Mouse (Mus musculus): ENCODE data around the gene Reg4. TPM values are rescaled to one million over a fixed set of nuclear protein-coding genes. Genes with fewer than 3 reads are reported as not detected.
A peak's percentile ranks its signal among the peaks of the same experiment; 100 is the strongest.

Gene Reg4
- total RNA-seq, 2 experiments from 2014 or later: not detected

DNA sequence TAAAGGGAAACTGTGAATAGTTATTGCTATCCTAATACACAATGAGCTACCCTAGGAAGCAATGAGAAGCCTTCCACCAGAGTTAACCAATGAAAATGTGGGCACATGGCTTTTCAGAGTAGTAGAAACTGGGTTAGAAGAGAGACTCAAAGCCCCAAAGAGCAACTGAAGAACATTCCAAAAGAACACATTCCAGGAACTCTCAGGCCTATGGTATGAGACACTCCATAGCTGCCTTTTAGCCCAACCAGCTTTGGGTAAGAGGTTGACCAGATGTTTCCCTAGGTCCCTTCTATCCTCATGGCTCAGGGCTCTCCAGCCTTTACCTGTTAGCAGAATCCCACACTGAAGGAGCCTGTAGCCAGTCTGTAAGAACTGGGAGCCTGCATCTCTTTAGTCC is 11.5 kb downstream of the Reg4 start:
- DNase-seq: no peak
- intact Hi-C loops (cut with DNase I): no loop called here

DNA sequence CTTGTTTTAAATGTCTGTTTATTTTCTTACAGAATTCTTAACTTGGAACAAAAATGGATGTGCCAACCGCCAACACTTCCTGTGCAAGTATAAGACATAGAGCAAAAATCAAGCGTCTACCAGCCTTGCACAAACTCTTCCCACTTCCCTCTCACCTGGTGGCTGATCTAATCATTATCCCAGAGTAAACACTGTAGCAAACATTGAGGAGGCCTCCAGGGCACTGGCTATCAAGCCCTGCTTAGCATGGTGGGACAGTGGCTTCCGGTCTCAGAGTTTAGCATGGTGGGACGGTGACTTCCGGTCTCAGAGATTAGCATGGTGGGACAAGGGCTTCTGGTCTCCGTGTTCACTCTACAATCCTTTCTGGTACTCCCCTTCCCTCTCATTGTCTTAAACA is 14.3 kb downstream of the Reg4 start:
- DNase-seq: no peak
- intact Hi-C loops (cut with DNase I): no loop called here

DNA sequence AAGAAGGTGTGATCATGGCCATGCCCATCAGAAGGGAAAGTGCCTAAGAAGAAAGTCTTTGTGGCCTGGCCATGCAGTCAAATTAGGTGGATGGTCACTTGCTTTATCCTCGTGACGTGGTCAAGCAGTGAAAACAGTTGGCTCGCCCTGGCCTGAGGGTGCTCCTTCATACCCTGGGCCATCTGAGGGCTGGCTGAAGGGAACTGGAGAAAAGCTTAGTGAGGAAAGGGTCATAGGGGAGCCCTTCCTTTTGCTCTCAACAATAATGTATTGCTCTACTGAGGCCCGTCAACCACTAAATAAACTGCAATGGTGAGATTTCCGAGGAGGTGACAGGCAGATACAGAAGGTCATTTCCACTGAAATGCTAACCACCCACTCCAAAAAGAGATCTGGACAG is 15.3 kb downstream of the Reg4 start:
- intact Hi-C loops (cut with DNase I): no loop called here
- DNase-seq: no peak

DNA sequence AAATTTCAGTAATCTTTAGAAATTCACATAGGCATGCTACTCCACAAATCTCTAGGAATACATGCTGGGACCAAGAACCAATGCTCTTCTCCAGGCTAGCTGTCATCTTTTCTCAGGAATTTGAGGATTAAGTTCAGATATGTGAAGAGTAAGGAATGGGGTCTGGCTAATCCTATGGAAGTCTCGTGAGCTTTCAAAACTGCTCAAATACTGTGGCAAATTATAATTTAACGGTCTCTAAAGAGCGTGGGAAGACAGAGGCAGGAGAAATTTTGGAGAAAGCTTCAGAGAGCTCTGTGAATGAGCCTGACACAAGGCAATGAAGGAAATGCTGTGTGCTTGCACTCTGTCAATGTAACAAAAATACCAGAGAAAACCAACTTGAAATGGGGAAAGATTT is 16.2 kb downstream of the Reg4 start:
- DNase-seq: no peak
- intact Hi-C loops (cut with DNase I): no loop called here

DNA sequence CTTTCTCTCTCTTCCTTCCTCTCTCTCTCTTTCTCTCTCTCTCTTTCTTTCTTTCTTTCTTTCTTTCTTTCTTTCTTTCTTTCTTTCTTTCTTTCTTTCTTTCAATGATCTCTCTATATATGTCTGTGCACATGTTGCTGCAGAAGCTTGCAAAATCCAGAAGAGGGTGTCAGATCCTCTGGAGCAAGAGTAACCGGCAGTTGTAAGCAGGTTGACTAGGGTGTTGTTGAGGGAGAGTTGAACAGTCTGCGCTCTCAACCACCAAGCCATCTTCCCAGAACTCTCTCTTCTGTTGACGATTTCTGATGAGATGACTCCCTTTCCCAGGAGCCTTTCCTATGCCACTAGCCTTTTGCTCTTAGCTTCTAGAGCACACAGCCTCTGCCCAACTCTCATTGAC is 20.1 kb downstream of the Reg4 start:
- no peak for DNase-seq
- intact Hi-C loops (cut with DNase I): loop anchor here (5.0 kb wide), 1 partner anchor 40 kb away; the partner anchor contains the start of gene Hmgcs2

DNA sequence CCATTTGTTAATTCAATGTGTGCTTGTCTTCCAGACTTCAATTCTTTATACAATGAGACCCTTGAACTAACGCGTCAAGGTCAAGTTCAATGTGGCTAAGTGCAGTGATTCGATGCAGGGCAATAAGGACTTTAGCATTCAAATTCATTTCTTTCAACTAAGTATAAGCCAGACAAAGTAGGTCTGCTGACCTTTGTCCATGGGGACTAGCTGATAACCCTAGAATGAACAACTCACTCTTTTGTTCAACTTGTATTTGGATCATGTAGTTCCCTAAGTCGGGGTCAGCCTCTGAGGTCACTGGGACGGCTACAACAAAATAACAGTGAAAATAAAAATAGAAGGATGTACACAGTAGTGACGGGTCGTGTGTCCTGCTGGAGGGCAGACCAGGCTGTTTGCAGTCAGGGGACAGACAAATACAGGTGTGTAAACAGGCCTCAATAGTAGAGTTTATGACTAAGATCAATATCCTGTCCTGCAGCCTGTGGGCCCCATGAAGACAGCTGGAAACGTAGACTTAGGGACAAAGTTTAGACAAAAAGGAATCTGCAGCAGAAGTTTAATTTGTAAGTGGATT is 20.6 kb downstream of the Reg4 start:
- DNase-seq: no peak
- intact Hi-C loops (cut with DNase I): loop anchor here (5.0 kb wide), 1 partner anchor 40 kb away; the partner anchor contains the start of gene Hmgcs2

DNA sequence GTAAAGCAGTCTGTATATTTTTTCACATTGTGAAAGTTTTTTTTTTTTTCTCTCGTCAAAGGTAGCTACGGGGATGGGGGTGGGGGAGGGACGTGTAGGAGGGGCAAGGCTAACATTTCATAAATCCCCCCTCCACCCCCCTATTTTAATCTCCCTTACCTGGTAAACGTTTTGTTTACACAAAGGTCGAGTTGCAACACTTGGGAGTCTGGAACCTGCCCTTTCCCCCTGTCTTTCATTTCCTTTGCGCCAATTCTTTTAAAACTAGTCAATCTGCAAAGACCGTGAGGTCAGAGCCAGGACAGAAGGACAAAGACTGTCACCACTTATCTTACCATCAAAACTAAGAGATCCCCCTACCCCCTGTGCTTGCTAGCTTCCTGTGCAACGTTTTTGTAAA is 23.9 kb downstream of the Reg4 start:
- no peak for DNase-seq
- intact Hi-C loops (cut with DNase I): no loop called here

DNA sequence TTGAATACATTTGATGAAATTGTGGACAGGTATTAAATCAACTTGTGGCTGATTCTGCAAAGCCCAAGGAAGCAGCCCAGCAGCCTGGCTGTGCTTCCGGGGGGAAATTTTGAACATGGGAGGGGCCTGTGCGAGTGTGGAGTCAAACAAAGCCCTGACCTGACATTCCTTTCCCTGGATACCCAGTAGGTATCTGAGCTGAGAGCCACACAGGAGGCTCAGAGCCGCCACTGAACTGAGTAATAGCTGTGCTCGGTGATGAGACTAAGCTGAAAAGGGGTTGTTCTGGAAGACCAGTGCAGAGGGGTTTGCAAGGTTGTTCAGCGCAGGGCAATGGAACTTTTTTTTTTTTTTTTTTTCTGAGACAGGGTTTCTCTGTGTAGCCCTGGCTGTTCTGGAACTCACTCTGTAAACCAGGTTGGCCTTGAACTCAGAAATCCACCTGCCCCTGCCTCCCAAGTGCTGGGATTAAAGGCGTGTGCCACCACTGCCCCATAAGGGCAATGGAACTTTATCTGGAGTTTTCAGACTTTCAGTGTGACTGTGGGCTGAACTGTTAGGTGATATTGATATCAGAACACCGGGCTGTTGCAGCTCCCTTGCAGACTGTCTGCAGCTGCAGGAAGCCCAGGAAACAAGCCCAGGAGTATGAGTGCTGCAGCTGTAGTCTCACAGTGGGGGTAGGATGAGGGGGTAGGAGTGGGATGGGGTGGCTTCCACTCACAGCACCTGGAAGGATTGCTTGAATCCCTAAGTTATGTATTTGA is 25.2 kb downstream of the Reg4 start:
- intact Hi-C loops (cut with DNase I): no loop called here
- DNase-seq: no peak

DNA sequence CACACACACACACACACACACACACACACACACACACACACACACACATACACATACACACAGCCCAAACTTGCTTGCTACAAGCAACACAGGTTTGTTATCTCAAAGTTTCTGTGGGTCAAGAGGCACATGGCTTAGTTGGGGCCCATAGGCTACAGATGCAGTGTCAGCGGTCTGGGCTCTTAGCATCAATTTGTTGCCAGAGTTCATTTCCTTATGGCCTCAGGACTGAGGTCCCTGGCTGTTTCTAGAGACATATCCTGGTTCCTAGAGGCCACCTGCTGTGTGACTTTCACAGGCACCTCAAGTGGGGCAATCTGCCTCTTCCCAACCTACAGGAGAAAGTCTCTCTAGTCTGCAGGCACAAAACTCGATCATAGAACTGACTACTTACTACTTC is 27.4 kb downstream of the Reg4 start:
- no peak for DNase-seq
- intact Hi-C loops (cut with DNase I): no loop called here

DNA sequence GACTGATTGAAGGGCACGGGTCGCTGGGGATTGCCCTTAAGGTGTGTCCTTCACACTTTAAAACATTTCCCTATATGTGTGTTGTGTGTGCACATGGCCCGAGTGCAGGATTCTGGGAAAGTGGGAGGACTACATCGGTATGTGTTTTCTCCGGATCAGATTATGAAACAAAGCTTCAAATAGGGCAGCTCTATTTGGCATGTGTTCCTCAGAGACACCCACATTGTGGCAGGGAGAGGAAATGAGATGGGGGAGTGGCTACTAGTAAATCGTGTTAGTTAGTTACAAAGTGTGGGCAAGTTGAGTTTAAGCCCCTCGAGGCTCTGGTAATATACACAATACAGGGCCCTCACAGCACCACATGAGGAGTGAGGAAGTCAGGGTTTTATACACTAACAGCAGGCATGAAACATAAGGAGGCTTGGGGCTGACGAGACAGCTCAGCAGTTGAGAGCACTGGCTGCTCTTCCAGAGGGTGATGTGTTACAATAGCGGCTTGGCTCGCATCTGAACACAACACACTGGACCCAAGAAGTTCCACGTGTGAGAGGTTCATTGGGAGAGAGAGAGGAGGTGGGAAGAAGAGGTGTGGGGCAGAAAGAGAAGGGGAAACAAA is 28.0 kb downstream of the Reg4 start:
- intact Hi-C loops (cut with DNase I): no loop called here
- DNase-seq: no peak

DNA sequence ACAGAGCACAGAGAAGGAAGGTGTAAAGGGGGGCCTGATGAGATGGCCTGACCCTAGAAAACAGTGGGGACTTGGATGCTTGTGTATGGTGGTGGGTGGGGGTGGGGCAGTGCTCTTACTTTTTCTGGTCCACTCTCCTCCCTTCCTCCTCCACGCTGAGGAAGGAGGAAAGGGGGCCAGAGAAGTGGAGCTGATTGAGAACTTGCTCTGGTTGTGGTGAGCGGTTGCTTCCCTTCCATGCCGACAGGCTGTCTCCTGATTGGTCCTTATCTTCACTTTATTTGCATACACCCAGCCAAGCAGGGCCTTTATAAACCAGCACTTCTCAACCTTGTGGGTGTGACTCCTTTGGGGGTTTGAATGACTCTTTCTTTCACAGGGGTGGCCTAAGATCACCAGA is 32.1 kb downstream of the Reg4 start:
- intact Hi-C loops (cut with DNase I): no loop called here
- DNase-seq: no peak

DNA sequence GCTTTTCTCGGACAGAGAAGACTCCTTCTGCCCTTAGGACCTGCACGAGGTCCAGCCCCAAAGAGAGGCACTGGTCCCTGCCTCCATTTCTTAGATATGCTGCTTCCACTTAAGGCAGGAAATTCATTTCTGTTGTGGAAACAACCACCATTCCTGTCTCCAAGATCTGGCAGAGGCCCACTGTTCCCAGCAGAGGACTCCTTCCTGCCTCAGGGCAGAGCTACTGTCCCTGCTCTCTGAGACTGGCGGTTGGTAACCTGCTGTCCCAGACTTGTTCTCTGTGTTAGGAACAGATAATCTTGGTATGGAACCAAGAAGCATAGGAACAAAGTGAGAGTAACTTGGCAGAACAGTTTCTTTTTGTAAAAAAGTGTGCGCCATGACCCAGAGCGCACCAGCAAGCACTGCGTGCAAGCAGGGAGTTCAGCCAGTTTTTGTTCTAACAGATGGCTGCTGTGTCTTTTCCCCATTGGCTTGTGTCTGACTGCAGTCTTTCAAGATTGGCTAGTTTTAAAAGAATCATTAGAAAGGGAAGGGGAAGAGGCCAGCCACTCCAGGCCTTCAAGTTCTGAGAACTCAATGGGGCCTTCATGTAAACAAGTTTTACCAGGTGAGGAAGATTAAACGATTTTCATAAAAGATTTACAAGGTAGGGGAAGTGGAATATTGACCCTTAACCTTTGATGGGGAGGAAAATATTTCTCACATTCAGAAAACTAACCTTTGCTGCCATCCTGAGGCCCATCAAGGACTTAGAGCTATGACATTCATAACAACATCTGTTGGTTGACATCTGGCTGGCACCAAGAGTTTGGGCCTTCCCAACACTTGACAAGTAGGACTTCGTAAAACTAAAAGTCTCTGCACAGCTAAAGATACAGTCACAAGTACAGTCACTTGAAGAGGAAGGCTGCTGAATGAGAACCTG is 33.0 kb downstream of the Reg4 start:
- peak in 1 of 2 experiments; percentile 20 for DNase-seq
- intact Hi-C loops (cut with DNase I): no loop called here

DNA sequence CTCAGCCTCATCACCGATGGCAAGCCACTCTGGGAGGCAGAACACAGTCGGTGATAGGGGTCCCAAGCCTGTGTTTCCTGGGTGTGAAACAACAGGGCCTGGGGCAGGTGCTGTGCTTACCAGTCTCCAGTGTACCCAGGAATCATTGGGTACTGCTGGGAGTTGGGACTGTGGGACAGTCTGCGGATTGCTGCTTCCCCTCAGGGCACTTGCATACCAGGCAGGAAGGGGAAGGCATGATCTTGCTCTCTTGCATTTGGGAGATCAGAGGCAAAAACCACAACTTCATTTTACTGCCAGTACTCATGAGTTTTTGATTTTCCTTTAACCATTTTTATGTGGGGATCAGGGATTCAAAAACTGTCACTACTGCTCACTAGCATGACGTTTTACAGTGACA is 36.8 kb downstream of the Reg4 start:
- no peak for DNase-seq
- intact Hi-C loops (cut with DNase I): no loop called here

DNA sequence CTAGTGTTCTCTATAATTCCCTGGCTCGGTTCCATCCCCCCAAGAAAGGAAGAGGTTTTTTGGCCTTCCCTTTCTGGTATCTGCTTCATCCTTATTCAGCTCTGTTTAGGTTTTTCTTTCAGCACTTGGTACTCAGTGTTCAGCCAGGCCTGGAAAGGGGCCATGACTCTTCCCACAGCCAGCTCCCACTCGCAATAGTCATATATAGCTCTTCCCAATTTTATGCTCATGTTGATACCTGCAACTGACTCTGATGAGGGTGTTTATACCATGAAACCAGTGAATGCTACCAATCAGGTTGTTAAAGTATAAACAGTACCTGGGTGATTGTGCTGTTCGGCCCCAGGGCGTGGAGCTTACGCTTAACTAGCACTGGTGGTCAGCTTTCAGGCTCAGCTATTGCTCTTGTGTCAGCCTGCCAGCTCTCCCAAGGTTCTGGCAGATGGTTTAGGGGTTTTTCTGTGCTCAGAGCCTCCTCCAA is 37.4 kb downstream of the Reg4 start:
- intact Hi-C loops (cut with DNase I): no loop called here
- DNase-seq: peak; percentile 21 to 28

DNA sequence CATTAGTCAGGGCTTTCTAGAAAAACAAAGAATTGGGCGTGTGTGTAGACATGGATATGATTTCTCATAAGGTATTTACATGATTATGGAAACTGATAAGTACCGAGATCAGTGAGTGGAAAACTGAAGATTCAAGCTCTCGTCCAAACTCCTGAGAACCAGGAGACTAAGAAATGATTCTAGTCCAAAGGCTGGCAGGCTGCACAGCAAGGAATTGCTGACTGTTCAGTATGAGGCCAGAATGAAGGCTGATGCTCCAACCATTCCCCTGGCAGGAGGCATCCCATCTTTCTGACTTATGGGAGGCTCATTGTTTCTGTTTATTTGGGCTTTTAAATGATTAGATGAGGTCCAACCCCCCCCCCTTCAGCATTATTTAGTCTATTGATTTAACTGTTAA is 38.6 kb downstream of the Reg4 start:
- DNase-seq: no peak
- intact Hi-C loops (cut with DNase I): no loop called here

DNA sequence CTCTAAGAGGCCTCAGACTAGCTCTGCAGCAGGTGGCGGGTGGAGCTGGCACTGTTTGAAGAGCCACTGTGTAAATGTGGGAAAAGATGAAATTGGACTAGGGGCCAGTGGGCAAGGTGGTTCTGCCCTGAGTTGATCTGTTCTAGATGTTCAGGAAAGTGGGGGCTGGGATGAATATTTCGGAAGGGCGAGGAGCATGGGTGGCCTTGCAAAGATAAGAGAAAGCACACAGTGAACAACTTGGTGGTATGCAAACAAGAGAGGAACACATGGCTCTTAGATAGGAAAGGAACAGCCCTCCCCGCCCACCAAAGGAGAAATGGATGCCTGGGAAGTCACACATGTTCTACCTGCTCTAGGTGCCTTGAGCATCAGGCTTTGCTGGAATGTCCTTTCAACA is 39.5 kb downstream of the Reg4 start:
- intact Hi-C loops (cut with DNase I): no loop called here
- no peak for DNase-seq

DNA sequence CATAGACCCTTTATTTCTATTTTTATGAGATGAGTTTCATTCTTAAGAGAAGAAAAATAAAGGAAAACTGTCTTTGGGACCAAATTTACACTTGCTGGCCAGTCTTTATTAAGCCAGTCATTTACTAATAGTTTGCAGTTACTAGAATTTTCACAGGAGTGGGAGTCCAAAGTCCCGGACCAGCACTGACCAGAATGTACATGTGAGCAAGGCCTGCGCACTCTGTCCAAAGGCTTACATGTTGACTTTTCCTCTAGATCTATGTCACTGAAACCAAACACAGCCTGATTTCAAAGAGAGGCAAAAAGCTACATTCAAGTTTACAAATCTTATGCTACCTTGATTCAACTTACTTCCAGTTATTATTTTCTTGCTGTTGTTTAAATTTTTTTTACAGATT is 40.2 kb downstream of the Reg4 start:
- intact Hi-C loops (cut with DNase I): no loop called here
- no peak for DNase-seq

DNA sequence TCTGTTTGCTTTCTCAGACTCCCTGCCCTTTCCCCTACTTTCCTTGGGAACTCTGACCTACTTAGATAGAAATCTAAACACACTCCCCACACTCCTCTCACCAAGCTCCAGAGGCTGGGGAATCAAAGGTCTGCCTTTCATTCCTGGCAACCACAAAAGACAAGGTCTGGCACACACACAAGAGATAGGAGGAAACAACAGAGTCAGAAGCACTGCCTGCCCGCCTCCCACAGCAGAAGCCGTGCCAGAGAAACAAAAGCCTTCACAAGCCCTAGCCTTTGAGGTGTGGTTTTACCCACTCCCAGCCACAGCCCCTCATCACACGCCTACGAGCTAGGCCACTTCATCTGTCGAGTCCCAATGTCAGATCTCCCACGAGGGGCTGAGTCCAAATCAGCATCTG is 45.3 kb downstream of the Reg4 start:
- DNase-seq: peak; percentile 62 to 68
- intact Hi-C loops (cut with DNase I): no loop called here

DNA sequence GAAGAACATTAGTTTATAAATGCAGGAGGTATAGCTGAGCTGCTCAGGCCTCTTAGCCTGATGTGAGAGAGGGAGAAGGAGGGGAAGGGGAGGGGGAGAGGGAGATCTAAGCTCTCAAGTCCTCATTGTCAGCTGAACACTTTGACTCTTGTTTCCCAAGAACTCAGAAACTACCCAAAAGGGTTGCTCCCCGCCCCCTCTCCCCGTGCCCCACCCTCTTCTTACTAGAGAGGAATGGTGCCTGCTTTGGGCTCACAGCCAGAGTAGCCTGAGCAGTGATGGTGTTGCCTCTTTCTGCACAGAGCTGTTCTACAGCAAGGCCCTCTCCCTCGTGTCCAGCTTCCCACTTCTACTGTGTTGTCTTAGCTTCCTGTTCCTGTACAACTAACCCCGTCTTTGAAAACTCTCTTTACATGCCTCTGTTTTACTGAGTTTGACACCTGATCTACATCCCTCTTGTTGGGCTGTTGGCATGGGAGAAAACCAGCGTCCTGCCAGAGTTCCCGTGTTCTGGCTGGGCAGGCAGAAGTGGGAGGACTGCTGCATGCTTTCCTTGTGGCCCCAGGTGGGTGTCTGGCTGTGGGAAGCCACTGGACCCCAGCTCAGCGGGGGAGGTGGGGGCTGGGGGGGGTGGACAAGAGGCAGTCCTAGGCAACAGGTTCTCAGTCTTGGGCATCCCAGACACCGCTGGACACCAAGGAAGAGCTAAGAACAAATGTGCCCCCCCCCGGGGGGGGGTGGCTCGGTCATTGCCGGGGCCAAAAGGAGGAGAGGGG is 51.9 kb downstream of the Reg4 start:
- no peak for DNase-seq
- intact Hi-C loops (cut with DNase I): no loop called here

DNA sequence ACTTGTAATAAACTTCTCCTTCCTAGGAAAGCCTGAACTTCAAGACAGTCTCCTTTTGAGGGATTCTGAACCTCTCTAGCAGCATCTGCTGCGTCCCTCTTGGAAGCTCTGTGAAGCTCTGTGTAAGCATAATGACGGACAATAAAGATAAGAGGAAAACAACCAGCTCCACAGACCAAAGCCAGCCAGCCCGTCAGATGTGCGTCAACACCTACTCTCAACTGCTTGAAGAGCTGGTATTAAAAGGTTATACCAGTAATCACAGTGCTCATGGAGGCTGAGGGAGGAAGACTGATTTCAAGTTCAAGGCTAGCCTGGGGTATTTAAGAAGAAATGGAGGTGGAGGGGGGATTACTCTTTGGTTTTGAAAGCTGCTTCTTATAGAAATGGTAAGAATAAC is 57.7 kb downstream of the Reg4 start:
- peak; percentile 45 for DNase-seq
- intact Hi-C loops (cut with DNase I): loop anchor here (5.0 kb wide), 1 partner anchor 37 kb away; no protein-coding TSS in a partner anchor

Measured in heart, postnatal 10 days (tissue).